Mouse (Mus musculus): ENCODE measurements at regions not wholly inside any gene's neighbourhood (a gene's known extent, or its start where the extent isn't known, plus 50 kb on each side); places are given as distances from the start of the nearest gene placed in this dataset.

GRCm38 (mm10) chr15:26100199-26100598 is 116.0 kb downstream of the Zfp622 start:
- no peak for TF ChIP-seq POLR2A (IDR thresholded peaks at IDR 0.05; ENCODE audit: control insufficient read depth, low read depth, low read length)
- no peak for TF ChIP-seq CTCF (IDR thresholded peaks at IDR 0.05; ENCODE audit: control insufficient read depth, insufficient read depth, insufficient replicate concordance, low read depth, low read length)
